Mouse (Mus musculus) bone marrow macrophage, adult 2 months (primary cell): ENCODE results near the gene Fam229a.

Experiments used
- CTCF ChIP-seq: IDR thresholded peaks from 2 replicates; pipeline ENCODE4 v1.5.1; 2012; ENCODE audit warnings: low read depth, mild to moderate bottlenecking, low read length, moderate library complexity
- POLR2A ChIP-seq: IDR thresholded peaks from 2 replicates; pipeline ENCODE4 v1.6.1; 2012; ENCODE audit warnings: mild to moderate bottlenecking, low read depth, low read length, borderline replicate concordance

DNA sequence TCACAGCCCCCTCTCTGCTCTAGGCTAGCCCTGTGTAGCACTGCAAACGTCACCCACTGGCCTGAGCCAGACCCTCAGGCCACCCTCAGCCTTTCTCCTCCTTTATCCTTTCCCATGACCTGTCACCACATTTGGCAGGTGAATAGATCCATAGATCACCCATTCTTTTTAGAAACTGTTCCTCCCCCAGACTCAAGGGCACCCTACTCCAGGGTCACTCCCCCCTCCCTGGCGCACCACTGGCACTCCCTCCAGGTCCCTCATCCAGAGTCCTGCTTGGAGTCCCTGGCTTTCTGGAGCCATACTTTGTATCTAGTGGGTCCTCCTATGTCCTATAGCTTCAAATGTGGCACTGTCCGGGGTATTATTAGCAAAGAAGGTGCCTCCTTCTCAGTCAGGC lies 14.5 kb downstream of the Fam229a start:
- TF ChIP-seq CTCF: no peak
- TF ChIP-seq POLR2A: no peak
